Mouse (Mus musculus) erythroblast, embryonic 14.5 days (primary cell): ENCODE measurements around the gene Hdac7.

Experiments
- GATA1 ChIP-seq: IDR thresholded peaks from 2 replicates; pipeline ENCODE4 v1.6.1; 2012; ENCODE audit warnings: low read length, inconsistent platforms, mixed read lengths
- TAL1 ChIP-seq: IDR thresholded peaks from 3 replicates; pipeline ENCODE4 v1.6.1; 2012; ENCODE audit warnings: low read length, inconsistent platforms, mixed read lengths

GRCm38 (mm10) chr15:97809942-97810341, 34.4 kb downstream of the Hdac7 start:
- TF ChIP-seq TAL1 = no peak
- no peak for TF ChIP-seq GATA1
